Mouse (Mus musculus) liver, embryonic 14.5 days (tissue): ENCODE measurements at regions not wholly inside any gene's neighbourhood (a gene's known extent, or its start where the extent isn't known, plus 50 kb on each side); places are given as distances from the start of the nearest gene placed in this dataset.

Experiments used
- ATAC-seq: fragments of 200-750 bp; cut with Nextera tagmentation; 2 replicates; pipeline ENCODE4 v1.8.0; 2017; ENCODE audit warnings: moderate number of reproducible peaks, mild to moderate bottlenecking, moderate library complexity; ENCODE audit not compliant: insufficient read depth
- DNase-seq, 3 experiments: peaks; one replicate each; pipeline ENCODE4 v3.0.0-alpha.2; 2012 to 2013; ENCODE audit warnings: low read depth in 3 of 3, low spot score in 3 of 3
- H3K27ac ChIP-seq: fragments of 300-500 bp; sonication (generic); 2 replicates; pipeline ENCODE4 v1.5.1; 2014; ENCODE audit warnings: moderate library complexity, mild to moderate bottlenecking, control low read depth, inconsistent platforms
- H3K27me3 ChIP-seq: fragments of 300-500 bp; sonication (generic); 2 replicates; pipeline ENCODE4 v1.6.1; 2014; ENCODE audit warnings: mild to moderate bottlenecking, low read length, moderate library complexity; ENCODE audit not compliant: control insufficient read depth, insufficient read depth
- H3K36me3 ChIP-seq: fragments of 300-500 bp; sonication (generic); replicated peaks from 2 replicates; pipeline ENCODE4 v1.6.1; 2014; ENCODE audit warnings: low read depth; ENCODE audit not compliant: control insufficient read depth, insufficient read depth
- H3K4me1 ChIP-seq, 2 experiments: fragments of 200-500 bp in 1 of 2; fragments of 300-500 bp in 1 of 2; sonication (generic) in 1 of 2; replicated peaks; 2 replicates each; pipeline ENCODE4 v1.6.1; 2012 to 2014; ENCODE audit warnings: antibody characterized with exemption in 1 of 2, inconsistent platforms in 1 of 2, low read length in 1 of 2; ENCODE audit not compliant: control insufficient read depth in 2 of 2, insufficient read depth in 2 of 2
- H3K4me2 ChIP-seq: fragments of 300-500 bp; sonication (generic); 2 replicates; pipeline ENCODE4 v1.6.1; 2014; ENCODE audit warnings: low read depth, mild to moderate bottlenecking, control low read depth, moderate library complexity
- H3K4me3 ChIP-seq, 2 experiments: fragments of 200-500 bp in 1 of 2; fragments of 300-500 bp in 1 of 2; sonication (generic) in 1 of 2; 2 replicates each; pipeline ENCODE4 v1.5.1; 2012 to 2014; ENCODE audit warnings: low read depth in 2 of 2, low read length in 2 of 2, mild to moderate bottlenecking in 2 of 2, control low read depth in 1 of 2, inconsistent platforms in 1 of 2, moderate library complexity in 1 of 2; ENCODE audit not compliant: insufficient read depth in 1 of 2
- H3K9ac ChIP-seq: fragments of 300-500 bp; sonication (generic); replicated peaks from 2 replicates; pipeline ENCODE4 v1.6.1; 2014; ENCODE audit warnings: mild to moderate bottlenecking, control low read depth, moderate library complexity
- H3K9me3 ChIP-seq: fragments of 300-500 bp; sonication (generic); 2 replicates; pipeline ENCODE4 v1.6.1; 2016; ENCODE audit warnings: low read length, mixed read lengths; ENCODE audit not compliant: control insufficient read depth
- CTCF ChIP-seq: IDR thresholded peaks from 2 replicates; pipeline ENCODE4 v1.5.1; 2016; ENCODE audit warnings: antibody characterized with exemption, low read depth, control low read depth
- EP300 ChIP-seq: IDR thresholded peaks from 2 replicates; pipeline ENCODE4 v1.6.1; 2016; ENCODE audit warnings: antibody characterized with exemption, low read depth
- WGBS: fragments of 180-500 bp; shearing (Covaris S2); extraction: QIAGEN DNeasy Blood & Tissue Kit; methylation state at CpG from one replicate; pipeline ENCODE4 v1.1.7; 2014; ENCODE audit not compliant: insufficient replicate concordance; 5-methylcytosine and 5-hydroxymethylcytosine counted together

GRCm38 (mm10) chr3:40438251-40438650 lies 92.8 kb upstream of the Intu start:
- 76% methylated on average over 4 of the region's 4 CpGs for WGBS
- no peak overlapping the region for H3K9ac ChIP-seq
- ATAC-seq = no peak

DNA sequence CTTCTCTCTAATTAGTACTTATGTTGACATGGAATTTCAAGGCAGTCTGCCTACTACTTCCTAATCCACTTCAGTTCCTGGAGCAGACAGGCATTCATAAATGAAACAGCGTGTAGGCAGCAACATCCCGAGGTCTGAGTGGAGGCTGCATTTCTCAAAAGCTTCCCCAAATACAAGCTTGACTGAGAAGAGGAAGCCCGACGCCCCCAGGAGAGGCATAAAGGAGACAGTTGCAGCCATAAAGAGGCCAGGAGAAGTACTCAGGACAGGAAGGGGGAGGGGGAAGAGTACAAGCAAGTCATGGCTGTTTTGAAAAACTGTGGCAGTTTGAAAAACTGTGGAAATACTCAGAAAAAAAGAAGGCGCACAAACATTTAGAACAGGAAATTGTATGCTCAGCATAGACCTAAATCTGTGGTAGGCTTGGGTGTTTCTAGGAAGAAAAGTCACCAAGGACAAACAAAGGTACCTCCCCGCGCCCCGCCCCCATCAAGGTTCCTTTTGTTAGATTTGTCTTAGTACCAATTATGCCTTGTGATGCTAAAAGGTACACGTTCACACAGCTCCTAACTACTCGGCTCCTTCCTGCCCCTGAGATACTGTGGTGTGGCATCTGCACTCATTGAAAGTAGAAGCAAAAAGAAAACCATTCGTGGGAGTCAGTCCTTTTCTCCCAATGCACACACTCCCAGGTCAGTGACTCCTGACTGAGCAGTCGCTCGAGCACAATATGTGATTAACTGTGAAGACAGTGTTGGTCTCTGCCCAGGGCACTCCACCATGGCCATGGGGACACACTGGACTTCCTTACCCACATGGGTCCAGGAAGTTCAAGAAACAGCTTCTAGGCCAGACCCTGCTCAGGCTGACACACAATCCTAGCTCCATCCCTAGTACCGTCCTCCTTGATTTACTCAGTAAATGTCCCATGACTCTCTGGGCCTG lies 89.7 kb upstream of the Intu start:
- no peak overlapping the region for H3K27ac ChIP-seq
- no peak overlapping the region for H3K4me3 ChIP-seq
- TF ChIP-seq CTCF (no peak), EP300 (no peak)
- no peak overlapping the region for H3K4me2 ChIP-seq
- WGBS = 40% methylated on average over 14 of the region's 14 CpGs
- ATAC-seq = no peak
- H3K27me3 ChIP-seq = no peaks in the 10 kb centered on the region
- no peak for DNase-seq
- H3K4me1 ChIP-seq = 0 out of 4 replicates have a peak, but pooled peaks cover 0 to 2% of the 10 kb centered on the region in 2 experiments
- no peak overlapping the region for H3K9ac ChIP-seq
- H3K36me3 ChIP-seq = no peaks in the 10 kb centered on the region
- H3K9me3 ChIP-seq = no peaks in the 10 kb centered on the region

More at GRCm38 (mm10) chr3:40438251-40438650, 92.8 kb upstream of the Intu start:
- Histone ChIP-seq H3K36me3 (no peaks in the 10 kb centered on the region), H3K4me2 (no peak overlapping the region), H3K27ac (no peak overlapping the region), H3K27me3 (no peaks in the 10 kb centered on the region), H3K4me1 (0 out of 4 replicates have a peak, but pooled peaks cover 0 to 2% of the 10 kb centered on the region in 2 experiments), H3K4me3 (no peak overlapping the region), H3K9me3 (no peaks in the 10 kb centered on the region)
- TF ChIP-seq EP300 = no peak
- TF ChIP-seq CTCF = no peak
- no peak for DNase-seq

DNA sequence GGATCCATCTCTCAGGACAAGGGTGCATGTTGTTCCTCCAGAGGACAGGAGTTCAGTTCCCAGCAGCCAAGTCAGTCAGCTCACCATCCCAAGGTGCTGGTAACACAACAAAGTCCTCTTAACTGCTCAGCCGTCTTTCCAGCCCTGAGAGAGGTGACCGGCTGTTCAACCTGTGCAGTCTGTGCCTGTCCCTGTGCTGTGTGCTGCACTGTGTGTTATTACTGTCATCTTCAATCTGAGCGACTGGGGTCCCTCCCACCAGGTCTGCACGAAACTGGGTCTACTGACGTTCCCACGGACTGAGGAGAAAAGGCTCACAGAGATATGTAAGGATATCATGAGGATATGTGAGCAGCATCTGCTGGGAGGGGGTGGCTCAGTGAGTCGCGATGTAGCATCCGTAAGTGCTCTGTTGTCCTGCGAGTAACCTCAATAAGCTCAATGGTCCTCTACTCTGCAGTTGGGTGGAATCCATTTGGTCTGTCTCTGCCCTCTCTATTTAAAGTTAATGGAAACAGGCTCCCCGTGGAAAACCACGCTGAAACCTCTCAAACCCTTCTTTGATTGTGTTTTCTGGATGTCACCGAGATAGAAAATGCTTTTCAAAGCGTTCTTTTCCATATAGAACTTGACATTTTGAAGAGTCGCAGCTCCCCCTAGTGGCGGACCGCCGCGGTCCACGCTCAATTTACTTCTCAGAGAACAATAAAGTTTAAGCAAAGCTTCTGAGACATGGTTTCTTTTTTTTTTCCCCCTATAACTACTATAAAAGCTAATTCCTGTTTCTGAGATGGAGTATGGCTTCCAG lies 87.1 kb upstream of the Intu start:
- H3K4me1 ChIP-seq = 0 out of 4 replicates have a peak, but pooled peaks cover 0 to 2% of the 10 kb centered on the region in 2 experiments
- H3K36me3 ChIP-seq = no peaks in the 10 kb centered on the region
- DNase-seq (peak in 2 of 3 experiments; percentile 4 to 10), ATAC-seq (no peak)
- H3K9ac ChIP-seq = no peak overlapping the region
- TF ChIP-seq CTCF (peak; percentile 69), EP300 (no peak)
- no peak overlapping the region for H3K27ac ChIP-seq
- H3K4me3 ChIP-seq = no peak overlapping the region
- H3K4me2 ChIP-seq = no peak overlapping the region
- 31% methylated on average over 20 of the region's 20 CpGs for WGBS
- H3K9me3 ChIP-seq = no peaks in the 10 kb centered on the region
- no peaks in the 10 kb centered on the region for H3K27me3 ChIP-seq

GRCm38 (mm10) chr3:40452958-40453357 lies 78.1 kb upstream of the Intu start:
- Histone ChIP-seq H3K4me2 (no peak overlapping the region), H3K4me3 (no peak overlapping the region), H3K27ac (no peak overlapping the region), H3K9ac (no peak overlapping the region), H3K4me1 (no peaks in the 10 kb centered on the region), H3K27me3 (no peaks in the 10 kb centered on the region), H3K9me3 (no peaks in the 10 kb centered on the region), H3K36me3 (no peaks in the 10 kb centered on the region)
- no peak for TF ChIP-seq CTCF
- no peak for TF ChIP-seq EP300
- WGBS = 64% methylated on average over 5 of the region's 5 CpGs
- DNase-seq (no peak), ATAC-seq (no peak)

DNA sequence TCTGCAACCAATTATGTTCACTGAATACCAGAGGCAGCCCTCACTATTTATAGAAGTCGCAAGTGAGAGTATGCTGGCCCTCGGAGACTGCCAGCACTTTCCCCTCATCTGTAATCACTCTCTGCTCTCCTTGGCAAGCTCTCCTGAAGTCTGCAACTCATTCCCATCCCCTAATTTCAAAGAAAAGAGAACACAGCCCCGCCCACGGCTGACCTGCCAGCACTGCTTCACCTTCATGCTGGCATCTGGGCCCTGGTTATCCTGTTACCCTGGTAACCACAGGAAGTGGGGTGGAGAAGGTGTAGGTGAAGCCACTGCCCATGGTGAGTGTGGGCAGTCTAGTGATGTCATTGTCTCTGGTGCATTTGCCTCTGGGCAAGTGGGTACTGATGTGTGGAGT lies 77.5 kb upstream of the Intu start:
- WGBS = 39% methylated on average over 4 of the region's 4 CpGs

More for the DNA sequence above, 77.5 kb upstream of the Intu start:
- DNase-seq (no peak), ATAC-seq (no peak)
- Histone ChIP-seq H3K9me3 (no peaks in the 10 kb centered on the region), H3K27ac (no peak overlapping the region), H3K27me3 (no peaks in the 10 kb centered on the region), H3K9ac (no peak overlapping the region), H3K36me3 (no peaks in the 10 kb centered on the region), H3K4me2 (no peak overlapping the region), H3K4me1 (no peaks in the 10 kb centered on the region), H3K4me3 (no peak overlapping the region)
- no peak for TF ChIP-seq CTCF
- TF ChIP-seq EP300 = no peak
